Mouse (Mus musculus) liver, postnatal 0 days (tissue): ENCODE results near the gene Slc2a13.

ENCODE experiments used
- CTCF ChIP-seq: sonication (generic); IDR thresholded peaks from 2 replicates; pipeline ENCODE4 v1.5.1; 2016; ENCODE audit warnings: antibody characterized with exemption, low read depth
- EP300 ChIP-seq: IDR thresholded peaks from 2 replicates; pipeline ENCODE4 v1.6.1; 2016; ENCODE audit warnings: antibody characterized with exemption, low read depth, mild to moderate bottlenecking

- TF ChIP-seq EP300: no peak
- peak; percentile 88 for TF ChIP-seq CTCF
These were observed 271.7 kb downstream of the Slc2a13 start for GRCm38 (mm10) chr15:91301366-91301765.
